Mouse (Mus musculus) B cell, adult 2 months (primary cell): ENCODE data around the gene Lcn5.
A peak's percentile ranks its signal among the peaks of the same experiment; 100 is the strongest.
"Not testable (repeated sequence)": the region's sequence is repeated elsewhere in the genome, so short reads cannot be mapped to it uniquely, and the experiment has no call there.

ENCODE experiments used
- DNase-seq, 2 experiments: peaks; one replicate each; pipeline ENCODE4 v3.0.0; 2022

Gene Lcn5

GRCm38 (mm10) chr2:25682426-25682825 lies 24.7 kb downstream of the Lcn5 start, which contains the start of gene Lcn10:
Lcn10 (plus strand) TSS chr2:25682726.
- DNase-seq, result no peak

- DNase-seq, result no peak
Measured at GRCm38 (mm10) chr2:25686941-25687340, 29.2 kb downstream of the Lcn5 start.

DNA sequence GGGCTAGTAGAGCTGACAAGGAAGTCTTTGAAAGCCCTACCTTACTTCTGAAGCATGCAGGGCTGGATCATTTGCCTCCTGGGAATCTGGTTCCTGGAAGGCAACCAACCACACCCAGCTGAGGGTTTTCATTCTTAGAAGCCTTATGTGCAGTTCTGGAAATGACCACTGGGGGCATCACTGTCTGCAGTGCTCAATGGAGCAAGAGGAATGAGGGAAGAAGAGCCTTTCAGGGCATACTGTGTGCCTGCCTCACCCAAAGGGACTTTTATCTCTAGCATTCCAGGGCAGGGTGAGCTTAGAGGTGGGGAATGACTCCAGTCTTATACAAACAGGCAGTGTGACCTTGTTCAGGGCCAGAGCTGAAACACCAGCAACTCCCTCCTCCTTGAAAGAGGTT lies 36.9 kb downstream of the Lcn5 start:
- peak; percentile 71 to 77 for DNase-seq

GRCm38 (mm10) chr2:25696951-25697350 lies 39.2 kb downstream of the Lcn5 start:
- DNase-seq, result no peak

DNA sequence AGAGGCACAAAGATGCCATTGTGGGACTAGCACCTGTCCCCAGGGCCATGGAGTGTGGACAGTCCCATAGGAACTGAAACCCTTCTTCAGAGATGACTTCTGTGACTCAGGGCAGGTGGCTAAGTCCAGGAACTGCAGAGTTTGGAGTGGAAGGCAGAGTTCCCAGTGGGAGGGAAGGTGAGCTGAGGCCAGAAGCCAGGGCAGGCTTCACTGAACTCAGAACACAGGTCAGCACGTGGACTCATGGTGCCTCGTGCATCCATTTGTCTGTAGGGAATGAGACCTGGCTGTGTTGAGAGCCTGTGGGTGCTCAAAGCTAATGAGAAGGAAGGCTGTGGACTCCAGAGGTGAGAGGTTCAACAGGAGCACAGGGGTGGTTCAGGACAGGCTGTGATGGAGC lies 40.9 kb downstream of the Lcn5 start:
- no peak for DNase-seq

DNA sequence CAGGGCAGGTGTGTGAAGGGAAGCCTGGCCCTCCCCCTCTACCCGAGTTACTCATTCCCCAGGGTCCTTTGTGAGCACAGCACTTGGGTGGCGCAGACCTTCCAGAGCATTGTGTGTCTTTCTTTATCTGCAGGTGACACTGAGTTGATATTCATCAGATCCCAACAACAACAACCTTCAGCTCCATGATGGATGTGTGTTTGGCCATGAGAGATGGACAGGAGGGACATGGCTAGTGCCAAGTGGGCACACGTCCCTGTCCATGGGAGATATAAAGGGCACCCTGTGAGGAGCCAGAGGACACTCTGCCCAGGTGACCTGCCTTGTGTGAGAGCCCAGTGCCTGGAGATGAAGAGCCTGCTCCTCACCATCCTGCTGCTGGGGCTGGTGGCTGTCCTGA lies 42.0 kb downstream of the Lcn5 start, which contains the start of gene Obp2a:
Obp2a (plus strand) TSS at position 301 of the 400 bp plus-strand sequence.
- not testable (repeated sequence) for DNase-seq

DNA sequence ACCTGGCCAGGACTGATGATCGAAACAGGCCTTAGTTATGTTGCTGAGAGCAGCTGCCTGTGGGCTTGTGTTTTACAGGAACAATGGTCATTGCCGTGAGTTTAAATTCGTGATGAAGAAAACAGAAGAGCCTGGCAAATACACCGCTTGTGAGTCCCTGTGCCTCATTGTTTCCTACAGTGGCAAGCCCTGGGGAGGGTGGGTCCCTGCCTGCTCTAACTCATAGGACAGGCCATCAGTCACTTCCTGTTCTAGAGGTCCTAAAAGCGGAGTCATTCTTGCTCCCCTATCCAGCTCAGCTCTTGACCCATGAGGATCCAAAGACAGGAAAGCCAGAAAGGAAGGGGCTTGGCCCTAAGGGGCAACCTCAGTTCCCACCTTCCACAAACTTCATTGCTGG lies 43.2 kb downstream of the Lcn5 start:
- DNase-seq, result no peak

GRCm38 (mm10) chr2:25703706-25704105 lies 46.0 kb downstream of the Lcn5 start:
- no peak for DNase-seq

DNA sequence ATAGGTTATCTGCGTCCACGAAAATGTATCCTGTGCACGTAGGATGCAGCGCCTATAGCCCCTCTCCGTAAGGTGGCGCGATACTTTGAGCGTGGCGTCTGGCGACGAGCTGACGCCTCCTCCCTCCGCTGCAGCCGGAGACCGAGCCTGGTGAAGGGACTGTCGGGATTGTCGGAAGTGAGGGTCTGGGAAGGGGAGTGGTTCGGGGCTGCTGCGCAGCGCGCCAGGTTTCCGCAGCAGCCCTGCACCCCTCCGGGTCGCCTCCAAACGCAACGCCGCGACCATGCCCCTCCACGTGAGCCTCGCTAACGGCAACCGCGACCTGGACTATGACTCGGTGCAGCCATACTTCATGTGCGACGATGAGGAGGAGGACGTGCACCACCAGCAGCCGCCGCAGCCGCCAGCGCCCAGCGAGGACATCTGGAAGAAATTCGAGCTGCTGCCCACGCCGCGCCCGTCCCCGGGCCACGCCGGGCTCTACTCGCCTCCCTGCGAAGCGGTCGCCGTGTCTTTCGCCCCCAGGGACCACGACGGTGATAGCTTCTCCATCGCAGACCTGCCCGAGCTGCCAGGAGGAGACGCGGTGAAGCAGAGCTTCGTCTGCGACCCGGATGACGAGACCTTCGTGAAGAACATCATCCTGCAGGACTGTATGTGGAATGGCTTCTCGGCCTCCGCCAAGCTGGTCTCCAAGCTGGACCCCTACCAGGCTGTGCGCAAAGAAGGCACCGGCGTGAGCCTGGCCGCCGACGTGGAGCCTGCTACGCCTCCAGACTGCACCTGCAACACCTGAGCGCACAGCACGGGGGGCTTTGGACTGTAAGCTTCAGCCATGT lies 49.1 kb downstream of the Lcn5 start, which contains the start of gene Bmyc:
Bmyc (plus strand) TSS at position 97 of the 839 bp plus-strand sequence.
- peak; percentile 60 to 64 for DNase-seq

DNA sequence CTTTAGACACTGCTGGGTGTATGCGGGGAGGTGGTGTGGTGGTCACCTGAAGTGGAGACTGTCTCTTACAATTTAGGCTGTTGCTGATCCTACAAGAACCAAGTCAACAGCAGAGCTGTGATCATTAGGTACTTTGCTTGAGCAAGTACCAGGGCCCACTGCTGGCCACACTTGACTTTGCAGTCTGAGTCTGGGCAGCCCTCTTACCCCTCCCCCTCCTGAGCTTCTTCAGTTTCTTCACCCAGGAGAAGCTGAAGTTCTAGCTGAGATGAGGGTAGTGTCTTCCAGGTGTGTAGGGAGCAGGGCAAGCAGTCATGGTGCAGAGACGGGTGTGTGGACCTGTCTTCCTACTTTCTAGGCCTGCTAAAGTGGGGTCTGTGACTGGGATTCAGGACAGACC lies 50.4 kb downstream of the Lcn5 start:
- DNase-seq, result peak; percentile 47 to 63

DNA sequence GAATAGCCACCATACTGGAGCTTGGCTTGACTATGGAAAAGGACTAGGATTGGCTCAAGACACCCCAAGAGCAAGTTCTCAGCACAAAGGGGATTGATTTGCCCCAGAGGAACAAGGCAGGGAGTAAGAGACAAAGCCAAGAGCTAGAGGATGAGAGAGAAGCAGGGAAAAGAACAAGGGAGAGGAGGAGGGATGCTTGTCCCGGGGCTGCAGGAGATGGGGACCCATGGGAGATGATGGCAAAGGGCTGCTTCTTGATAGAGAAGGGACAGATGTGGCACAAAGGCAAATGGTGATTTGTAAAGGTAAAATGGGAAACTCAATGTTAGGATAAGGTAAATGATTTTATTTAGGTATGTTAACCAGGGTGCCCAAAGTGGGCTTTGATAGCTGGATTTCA lies 51.3 kb downstream of the Lcn5 start:
- not testable (repeated sequence) for DNase-seq

GRCm38 (mm10) chr2:25709791-25710190 lies 52.0 kb downstream of the Lcn5 start:
- not testable (repeated sequence) for DNase-seq
